Mouse (Mus musculus) granulocyte monocyte progenitor cell, adult 5-6 weeks (primary cell): ENCODE results near the gene Higd2a. TPM values are rescaled to one million over a fixed set of nuclear protein-coding genes. Genes with fewer than 3 reads are reported as not detected.
"Not testable (repeated sequence)": the region's sequence is repeated elsewhere in the genome, so short reads cannot be mapped to it uniquely, and the experiment has no call there.

Source experiments
- ATAC-seq: replicated peaks from 2 replicates; pipeline ENCODE4 v1.8.0; 2016; ENCODE audit warnings: mild to moderate bottlenecking, moderate TSS enrichment, inconsistent platforms; ENCODE audit not compliant: poor library complexity, severe bottlenecking
- total RNA-seq, 2 experiments: library from RNA; stranded (forward) in 1 of 2; stranded (reverse) in 1 of 2; fragments of 200-712, 200-1000 nt in 1 of 2; fragments of >200 nt in 1 of 2; fragmentation: Nextera tagmentation in 1 of 2; gene quantifications; 2 replicates each; pipeline ENCODE4 v1.2.3; 2014 to 2017

The Higd2a gene
- total RNA-seq, 2 experiments from 2014 or later, result 67.4 to 111 TPM

DNA sequence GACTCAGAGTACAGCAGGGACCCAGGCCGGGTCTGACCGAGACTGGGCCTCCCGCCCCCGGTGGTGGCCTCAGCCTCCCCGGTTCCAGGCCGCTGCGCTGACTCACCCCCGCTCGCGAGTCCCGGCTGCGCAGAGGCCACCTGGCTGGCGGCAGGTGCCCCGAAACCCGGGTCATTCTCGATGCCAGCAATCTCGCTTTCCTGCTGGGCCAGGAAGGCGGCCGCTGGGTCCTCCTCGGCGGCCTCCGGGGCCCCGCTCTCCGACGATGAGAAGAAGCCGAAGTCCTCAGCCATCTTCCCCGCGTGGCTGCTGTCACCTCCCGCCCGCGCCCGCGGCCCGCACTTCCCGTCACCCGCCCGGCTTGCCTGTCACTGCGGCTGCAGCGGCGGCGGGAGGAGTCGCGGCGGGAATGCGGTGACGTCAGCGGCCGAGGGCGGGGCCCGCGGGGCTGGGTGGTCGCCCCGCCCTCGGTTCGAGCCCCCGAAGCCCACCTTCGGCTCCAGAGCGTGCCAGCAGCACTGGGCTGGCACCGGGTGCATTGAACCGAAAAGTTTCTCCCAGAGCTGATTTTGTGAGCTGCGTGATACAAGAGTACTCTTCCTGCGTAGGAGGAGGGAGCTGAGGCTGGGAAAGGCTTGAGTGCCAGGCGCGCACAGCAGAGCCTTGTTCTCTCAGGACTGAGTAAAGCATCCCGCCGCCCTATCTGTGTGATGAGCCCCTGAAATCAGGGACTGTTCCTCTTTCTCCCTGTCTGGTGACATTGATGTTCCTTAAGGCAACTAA, 21.2 kb downstream of the Higd2a start, which contains the start of gene Cltb:
Gene Cltb (minus strand): TSS at position 373 of the 783 bp plus-strand sequence.
- ATAC-seq, result peak; percentile 80

DNA sequence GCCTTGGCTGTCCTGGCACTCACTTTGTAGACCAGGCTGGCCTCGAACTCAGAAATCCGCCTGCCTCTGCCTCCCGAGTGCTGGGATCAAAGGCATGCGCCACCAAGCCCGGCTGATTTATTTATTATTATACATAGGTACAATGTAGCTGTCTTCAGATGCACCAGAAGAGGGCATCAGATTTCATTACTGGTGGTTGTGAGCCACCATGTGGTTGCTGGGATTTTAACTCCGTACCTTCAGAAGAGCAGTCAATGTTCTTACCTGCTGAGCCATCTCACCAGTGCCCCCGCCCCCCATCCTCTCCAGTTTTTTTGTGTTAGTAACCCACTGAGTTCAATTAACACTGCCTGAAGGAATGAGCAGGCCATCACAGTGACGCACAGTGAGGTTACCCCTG, 23.1 kb downstream of the Higd2a start:
- ATAC-seq, result not testable (repeated sequence)

DNA sequence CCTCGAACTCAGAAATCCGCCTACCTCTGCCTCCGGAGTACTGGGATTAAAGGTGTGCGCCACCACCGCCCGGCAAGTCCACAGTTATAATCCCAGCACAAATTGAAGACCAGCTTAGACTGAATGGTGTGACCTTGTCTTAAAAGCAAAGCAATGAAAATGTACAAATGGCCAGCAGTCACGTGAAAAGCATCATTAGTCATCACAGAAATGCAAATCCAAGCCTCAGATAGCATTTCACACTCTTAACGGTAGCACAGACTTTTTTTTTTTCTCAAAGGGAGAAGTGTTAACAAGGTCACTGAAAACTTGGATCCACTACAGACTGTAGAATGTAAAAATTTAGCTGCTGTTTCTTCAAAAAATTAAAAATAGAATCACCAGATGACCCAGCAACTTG, 26.3 kb downstream of the Higd2a start:
- no peak for ATAC-seq

DNA sequence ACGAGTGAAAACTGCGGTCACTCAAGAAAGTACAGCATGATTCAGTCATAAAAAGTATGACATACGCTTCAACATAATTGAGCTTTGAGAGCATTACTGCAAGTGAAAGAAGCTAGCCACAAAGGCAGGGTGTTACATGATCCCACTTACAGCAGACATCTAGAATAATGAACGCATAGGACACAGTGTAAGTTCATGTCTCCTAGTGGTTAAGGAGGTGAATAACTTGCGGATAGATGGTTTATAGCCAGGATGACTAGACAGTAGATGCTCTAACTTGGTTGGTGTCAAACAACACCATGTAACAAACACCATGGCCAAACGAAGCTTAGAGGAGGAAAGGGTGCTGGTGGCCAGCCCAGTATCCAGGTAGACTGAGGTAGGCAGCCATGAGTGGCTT, 27.0 kb downstream of the Higd2a start:
- ATAC-seq, result peak; percentile 29; the same call in 1 of the 2 replicates

DNA sequence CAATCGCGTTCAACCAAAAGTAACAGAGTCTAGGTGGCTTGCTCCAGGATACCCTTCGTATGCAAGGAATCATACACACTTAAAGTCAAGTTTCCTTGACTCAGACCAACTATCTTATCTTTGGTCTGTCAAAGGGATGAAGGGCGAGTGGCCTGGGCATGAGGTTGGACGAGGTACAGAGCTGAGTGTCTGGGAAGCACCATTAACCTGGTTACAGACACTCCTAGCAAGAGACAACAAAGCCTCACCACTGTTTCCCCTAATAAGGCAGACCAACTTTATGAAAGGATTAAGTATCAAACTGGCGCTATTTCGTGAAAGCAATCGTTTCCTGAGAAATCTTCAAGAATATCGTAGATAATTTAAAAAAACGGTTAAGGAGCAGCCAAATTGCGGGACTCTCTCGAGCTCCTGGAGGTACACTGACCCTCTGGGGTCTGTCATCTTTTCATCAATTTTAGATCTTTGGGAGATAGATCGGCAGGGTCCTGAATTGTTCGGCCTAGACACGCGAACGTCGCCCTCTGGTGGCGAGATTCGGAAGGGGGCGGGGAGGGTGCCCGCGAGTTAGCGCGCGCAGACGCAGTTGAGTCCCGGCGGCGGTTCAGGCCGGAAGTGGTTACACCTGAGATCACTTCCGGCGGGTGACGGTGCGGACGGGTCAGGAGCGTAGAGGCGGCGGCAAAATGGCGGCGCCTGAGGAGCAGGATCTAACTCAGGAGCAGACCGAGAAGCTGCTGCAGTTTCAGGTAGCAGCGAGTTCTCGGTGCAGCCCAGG, 31.3 kb downstream of the Higd2a start, which contains the start of gene Faf2:
Gene Faf2 (plus strand): TSS at position 630 of the 778 bp plus-strand sequence.
- ATAC-seq, result peak; percentile 95

DNA sequence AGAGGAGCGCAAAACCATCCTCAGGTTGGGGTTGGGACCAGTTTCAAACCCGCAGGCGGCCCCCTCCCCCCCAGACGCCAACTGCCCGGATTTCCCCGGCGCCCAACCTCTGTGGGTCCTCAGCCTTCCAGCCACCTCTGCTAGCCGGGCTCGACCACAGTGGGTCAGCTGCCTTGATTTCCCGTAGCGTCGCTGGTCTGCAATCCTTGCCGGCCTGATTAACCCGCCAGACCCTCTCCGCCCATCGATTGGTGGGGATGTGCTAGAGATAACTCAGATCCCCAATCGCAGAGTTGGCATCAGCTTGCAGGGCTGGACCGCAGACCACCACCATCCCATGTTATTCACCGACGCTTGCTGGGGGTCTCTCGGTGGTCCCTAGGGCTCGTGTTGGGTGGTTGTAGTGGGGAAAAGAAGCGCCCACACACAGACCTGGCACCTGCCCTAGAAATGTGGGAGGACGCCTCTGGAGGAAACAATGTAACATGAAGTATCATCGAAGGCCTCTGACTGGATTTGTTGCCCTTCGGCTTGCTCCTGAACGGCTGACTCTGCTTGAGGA, 32.0 kb downstream of the Higd2a start:
- peak; percentile 24 for ATAC-seq

DNA sequence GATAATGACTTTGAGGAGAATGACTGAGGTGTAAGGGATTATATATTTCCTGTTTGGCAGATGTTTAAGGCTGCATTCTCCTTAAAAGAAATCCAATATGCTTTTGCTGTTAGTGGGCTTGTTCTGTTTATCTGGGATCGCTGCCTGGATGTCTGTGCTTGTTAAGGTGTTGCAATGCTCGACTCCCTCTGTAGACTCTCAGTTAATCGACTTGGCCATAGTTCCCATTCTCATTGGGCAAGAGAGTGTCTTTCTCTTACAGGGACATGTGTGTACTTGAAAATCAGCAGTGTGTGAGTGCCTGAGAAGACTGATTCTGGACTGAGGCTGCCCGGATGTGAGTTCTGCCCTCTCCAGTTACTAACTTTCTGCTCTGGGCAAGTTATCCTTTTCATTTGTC, 39.1 kb downstream of the Higd2a start:
- no peak for ATAC-seq

DNA sequence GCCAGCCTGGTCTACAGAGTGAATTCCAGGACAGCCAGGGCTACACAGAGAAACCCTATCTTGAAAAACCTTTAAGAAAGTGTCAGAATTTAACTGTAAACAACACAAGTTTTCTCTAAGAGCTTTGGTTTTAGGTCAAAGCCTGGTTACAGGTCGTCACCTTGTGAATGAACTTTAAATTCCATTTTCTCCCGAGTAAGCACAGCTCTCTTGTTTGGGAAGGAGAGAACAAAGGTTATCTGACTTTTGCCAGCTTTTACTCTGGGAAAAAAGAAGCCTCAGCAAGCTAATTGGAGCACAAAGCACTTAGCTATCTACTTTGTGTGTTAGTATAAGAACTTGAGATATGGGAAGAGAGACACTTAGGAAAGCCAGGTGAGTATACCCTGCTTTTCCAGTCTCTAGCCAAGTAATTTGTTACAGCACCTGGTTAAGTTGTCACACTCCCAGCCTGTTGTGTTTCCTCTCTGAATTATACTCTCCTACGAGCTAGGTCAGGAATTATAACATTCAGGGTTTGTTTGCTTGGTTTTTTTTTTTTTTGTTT, 42.8 kb downstream of the Higd2a start:
- no peak for ATAC-seq

DNA sequence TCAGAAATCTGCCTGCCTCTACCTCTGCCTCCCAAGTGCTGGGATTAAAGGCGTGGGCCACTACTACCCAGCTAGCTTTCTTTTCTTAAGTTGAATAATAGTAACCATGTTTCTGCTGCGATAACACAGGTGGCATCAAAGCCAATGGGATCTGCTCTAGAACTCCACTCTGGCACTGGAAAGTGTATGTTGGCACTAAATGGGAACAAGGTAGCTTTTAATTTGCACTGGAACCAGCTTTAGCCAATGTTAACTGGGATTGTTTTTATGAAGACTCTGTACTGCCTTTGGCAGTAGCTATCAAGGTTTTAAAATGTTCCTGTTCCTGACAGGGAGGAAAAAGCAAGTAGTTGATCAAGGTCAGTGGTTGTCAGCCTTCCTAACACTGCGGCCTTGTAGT, 45.0 kb downstream of the Higd2a start:
- ATAC-seq, result no peak

Other genes starting within 250 kb of the Higd2a start
- gene Cplx2, start 218.9 kb upstream of the Higd2a start, total RNA-seq (2014; fragmentation: Nextera tagmentation), result not detected in 2 replicates
- not detected in 2 replicates for gene Cplx2, start 218.9 kb upstream of the Higd2a start, total RNA-seq (2017)
- gene Thoc3, start 121.4 kb upstream of the Higd2a start, total RNA-seq (2014; fragmentation: Nextera tagmentation), result 22.1 and 26.7 TPM in 2 replicates
- 42.0 and 57.2 TPM in 2 replicates for gene Thoc3, start 121.4 kb upstream of the Higd2a start, total RNA-seq (2017)
- 10.6 and 16.1 TPM in 2 replicates for gene Simc1, start 86.4 kb upstream of the Higd2a start, total RNA-seq (2014; fragmentation: Nextera tagmentation)
- 6.3 and 7.5 TPM in 2 replicates for gene Simc1, start 86.4 kb upstream of the Higd2a start, total RNA-seq (2017)
- gene 4833439L19Rik, start 24.8 kb upstream of the Higd2a start, total RNA-seq (2014; fragmentation: Nextera tagmentation), result 58.0 and 65.9 TPM in 2 replicates
- gene 4833439L19Rik, start 24.8 kb upstream of the Higd2a start, total RNA-seq (2017), result 27.7 and 30.9 TPM in 2 replicates
- 17.4 and 24.0 TPM in 2 replicates for gene Arl10, start 15.2 kb upstream of the Higd2a start, total RNA-seq (2014; fragmentation: Nextera tagmentation)
- gene Arl10, start 15.2 kb upstream of the Higd2a start, total RNA-seq (2017), result 12.1 and 15.0 TPM in 2 replicates
- 90.9 and 122 TPM in 2 replicates for gene Nop16, start 117 bp upstream of the Higd2a start, total RNA-seq (2014; fragmentation: Nextera tagmentation)
- 101 and 118 TPM in 2 replicates for gene Nop16, start 117 bp upstream of the Higd2a start, total RNA-seq (2017)
- gene Cltb, start 21.1 kb downstream of the Higd2a start, total RNA-seq (2014; fragmentation: Nextera tagmentation), result 4.5 and 6.6 TPM in 2 replicates
- gene Cltb, start 21.1 kb downstream of the Higd2a start, total RNA-seq (2017), result 7.8 and 12.3 TPM in 2 replicates
- gene Faf2, start 31.6 kb downstream of the Higd2a start, total RNA-seq (2014; fragmentation: Nextera tagmentation), result 30.4 and 43.7 TPM in 2 replicates
- 40.0 and 47.6 TPM in 2 replicates for gene Faf2, start 31.6 kb downstream of the Higd2a start, total RNA-seq (2017)
- gene Rnf44, start 103.7 kb downstream of the Higd2a start, total RNA-seq (2014; fragmentation: Nextera tagmentation), result 64.2 and 82.0 TPM in 2 replicates
- 12.2 and 12.3 TPM in 2 replicates for gene Rnf44, start 103.7 kb downstream of the Higd2a start, total RNA-seq (2017)
- gene Cdhr2, start 111.3 kb downstream of the Higd2a start, total RNA-seq (2014; fragmentation: Nextera tagmentation), result not detected in 2 replicates
- not detected in 2 replicates for gene Cdhr2, start 111.3 kb downstream of the Higd2a start, total RNA-seq (2017)
- not detected in 2 replicates for gene Gprin1, start 159.7 kb downstream of the Higd2a start, total RNA-seq (2014; fragmentation: Nextera tagmentation)
- gene Gprin1, start 159.7 kb downstream of the Higd2a start, total RNA-seq (2017), result not detected in 2 replicates
- not detected in 2 replicates for gene Sncb, start 176.4 kb downstream of the Higd2a start, total RNA-seq (2014; fragmentation: Nextera tagmentation)
- gene Sncb, start 176.4 kb downstream of the Higd2a start, total RNA-seq (2017), result not detected in 2 replicates
- gene Eif4e1b, start 193.8 kb downstream of the Higd2a start, total RNA-seq (2014; fragmentation: Nextera tagmentation), result not detected in 2 replicates
- not detected in 2 replicates for gene Eif4e1b, start 193.8 kb downstream of the Higd2a start, total RNA-seq (2017)
- gene Tspan17, start 199.2 kb downstream of the Higd2a start, total RNA-seq (2014; fragmentation: Nextera tagmentation), result 1.4 and 5.6 TPM in 2 replicates
- gene Tspan17, start 199.2 kb downstream of the Higd2a start, total RNA-seq (2017), result 0.31 TPM in 1 of 2 replicates, not detected in the other